Mouse (Mus musculus): Measurements from ENCODE around the gene Lin9. TPM values are rescaled to one million over a fixed set of nuclear protein-coding genes. Genes with fewer than 3 reads are reported as not detected.

Lin9 gene
- polyA plus RNA-seq, 1 experiment from 2014 or later = 15.9 TPM

DNA sequence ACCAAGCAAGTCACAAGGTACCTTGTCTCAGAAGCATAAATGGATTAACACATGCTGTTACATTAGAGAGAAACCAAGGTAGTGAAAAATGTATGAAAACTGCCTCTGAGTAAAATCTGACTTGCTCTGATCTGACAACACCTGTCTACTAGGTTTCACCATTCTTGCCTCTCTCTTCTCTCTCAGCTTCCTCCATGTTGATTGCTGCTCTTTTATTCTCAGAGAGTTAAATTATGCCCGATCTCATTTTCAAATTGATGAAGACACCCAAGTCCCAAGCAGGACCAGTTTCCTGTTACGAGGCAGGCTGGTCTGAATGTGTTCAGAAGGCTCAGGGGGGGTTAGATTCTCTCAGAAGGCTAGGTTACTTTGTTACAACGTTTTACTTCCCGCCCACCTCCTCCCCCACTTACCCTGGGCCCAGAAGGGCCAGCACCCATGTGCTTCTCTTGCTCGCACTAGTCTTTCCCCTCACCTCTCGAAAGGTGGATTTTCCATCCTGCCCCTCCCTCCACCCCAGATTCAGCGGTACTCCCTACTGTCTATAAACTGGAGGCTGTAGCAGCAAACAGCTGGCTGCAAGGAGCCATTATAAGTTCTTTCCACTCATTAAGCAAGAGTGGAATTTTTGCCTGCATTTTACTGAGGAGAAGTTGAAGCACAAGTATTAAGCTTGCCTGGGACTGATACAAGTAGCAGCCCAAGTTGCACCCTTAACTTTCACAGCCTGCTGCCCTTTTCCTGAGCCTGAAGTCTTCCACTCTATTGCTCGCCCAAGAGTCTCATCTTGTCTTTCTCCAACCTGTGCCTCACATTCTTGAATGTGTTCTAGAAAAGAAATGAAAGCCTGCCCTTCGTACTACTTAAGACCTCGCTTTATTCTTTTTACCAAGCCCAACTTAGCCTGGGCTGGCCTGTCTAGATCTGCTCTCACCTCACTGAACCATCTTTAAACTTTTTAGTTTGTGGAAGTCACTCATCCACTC, 1.2 kb upstream of the Lin9 start:
- 58% methylated on average over 10 of the region's 10 CpGs for WGBS
- no peak overlapping the region for H3K27ac ChIP-seq
- no peaks in the 10 kb centered on the region for H3K9me3 ChIP-seq
- H3K36me3 ChIP-seq = no peaks in the 10 kb centered on the region
- H3K27me3 ChIP-seq (replicated peaks) = no peaks in the 10 kb centered on the region
- H3K9ac ChIP-seq = peak overlapping the region; percentile 95
- peak overlapping the region; percentile 98 for H3K4me3 ChIP-seq (replicated peaks)
- H3K4me2 ChIP-seq (replicated peaks) = peak overlapping the region; percentile 85
- no peak for ATAC-seq
- peaks cover 16% of the 10 kb centered on the region for H3K4me1 ChIP-seq (replicated peaks)

DNA sequence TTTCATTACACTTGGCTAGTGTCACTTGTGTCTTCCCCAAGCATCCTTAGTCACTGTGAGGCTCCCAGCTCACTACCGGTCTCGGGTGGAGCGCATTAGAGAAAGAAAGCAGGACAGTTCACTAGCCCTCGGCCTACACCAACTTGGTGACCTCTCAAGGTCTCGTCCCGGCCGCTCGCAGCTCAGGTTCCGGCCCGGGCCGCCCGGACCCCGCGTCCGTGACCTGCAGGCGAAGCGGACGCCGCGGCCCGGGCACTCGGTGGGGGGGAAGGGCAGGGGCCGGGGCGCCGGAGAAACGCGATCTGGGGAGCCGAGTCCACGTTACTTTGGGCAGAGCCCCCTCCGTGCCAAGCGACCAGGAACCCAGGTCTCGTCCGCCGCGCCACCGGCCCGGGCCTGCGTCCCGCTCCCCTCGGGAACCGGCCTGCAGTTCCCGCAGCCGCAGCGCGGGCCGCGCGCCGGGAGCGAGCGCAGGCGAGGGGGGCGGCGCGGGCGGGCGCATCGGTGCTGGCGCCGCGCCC, 285 bp upstream of the Lin9 start:
- Histone ChIP-seq H3K36me3 (no peaks in the 10 kb centered on the region), H3K4me3 (replicated peaks) (peak overlapping the region; percentile 98), H3K4me1 (replicated peaks) (peaks cover 16% of the 10 kb centered on the region), H3K27ac (peak overlapping the region; percentile 95), H3K9me3 (no peaks in the 10 kb centered on the region), H3K4me2 (replicated peaks) (peak overlapping the region; percentile 85), H3K27me3 (replicated peaks) (no peaks in the 10 kb centered on the region), H3K9ac (peak overlapping the region; percentile 95)
- WGBS = under 1% methylated on average over 43 of the region's 61 CpGs
- peak; percentile 48; the same call in 1 of the 2 replicates for ATAC-seq

DNA sequence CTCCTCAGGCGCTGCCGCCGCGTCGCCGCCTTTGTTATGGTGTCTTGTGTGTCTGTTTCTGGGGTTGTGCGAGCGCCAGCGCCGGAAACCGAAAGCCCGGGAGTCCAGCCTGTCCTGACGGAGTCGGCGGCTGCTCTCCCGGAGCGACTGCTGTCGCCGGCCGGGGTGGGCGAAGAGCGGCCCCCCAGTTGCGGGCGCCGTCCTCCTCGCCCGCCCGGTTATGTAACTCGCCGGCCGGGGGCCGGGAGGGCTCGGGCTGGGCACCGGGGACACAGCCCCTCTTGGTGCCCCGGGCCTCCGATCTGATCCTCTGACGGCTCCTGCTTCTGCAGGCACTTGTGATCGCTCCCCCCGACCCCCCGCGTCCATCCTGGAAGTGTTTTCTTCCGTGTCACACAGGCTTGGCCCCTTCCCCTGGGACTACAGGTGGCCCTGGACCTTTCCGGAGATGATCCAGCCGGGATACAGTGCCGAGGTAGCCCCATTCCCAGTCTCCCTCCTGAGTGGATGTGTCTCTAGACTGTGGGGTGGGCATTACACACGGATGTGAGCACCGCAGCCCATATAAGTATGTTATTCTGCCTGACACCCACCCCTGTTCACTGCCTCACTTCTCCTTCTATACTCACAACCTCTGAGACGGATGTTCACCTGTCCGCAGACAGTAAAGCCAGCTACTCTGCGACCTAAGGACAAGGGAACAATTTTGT, 723 bp downstream of the Lin9 start:
- H3K4me2 ChIP-seq (replicated peaks) = peak overlapping the region; percentile 77

GRCm38 (mm10) chr1:180642228-180642564, 1.2 kb downstream of the Lin9 start:
- Histone ChIP-seq H3K36me3 (no peaks in the 10 kb centered on the region), H3K4me1 (replicated peaks) (peaks cover 16% of the 10 kb centered on the region), H3K4me3 (replicated peaks) (peak overlapping the region; percentile 98), H3K4me2 (replicated peaks) (peak overlapping the region; percentile 77), H3K9ac (peak overlapping the region; percentile 95), H3K27me3 (replicated peaks) (no peaks in the 10 kb centered on the region), H3K27ac (0 out of 2 replicates have a peak overlapping the region, but pooled peaks have one; percentile 95), H3K9me3 (no peaks in the 10 kb centered on the region)
- no peak for ATAC-seq
- WGBS = 75% methylated on average over 8 of the region's 8 CpGs

More for the DNA sequence above, 723 bp downstream of the Lin9 start:
- peak; percentile 77 for ATAC-seq
- 2% methylated on average over 50 of the region's 50 CpGs for WGBS
- Histone ChIP-seq H3K4me3 (replicated peaks) (peak overlapping the region; percentile 98), H3K4me1 (replicated peaks) (peaks cover 16% of the 10 kb centered on the region), H3K27me3 (replicated peaks) (no peaks in the 10 kb centered on the region), H3K9me3 (no peaks in the 10 kb centered on the region), H3K9ac (peak overlapping the region; percentile 95), H3K27ac (peak overlapping the region; percentile 95), H3K36me3 (no peaks in the 10 kb centered on the region)

DNA sequence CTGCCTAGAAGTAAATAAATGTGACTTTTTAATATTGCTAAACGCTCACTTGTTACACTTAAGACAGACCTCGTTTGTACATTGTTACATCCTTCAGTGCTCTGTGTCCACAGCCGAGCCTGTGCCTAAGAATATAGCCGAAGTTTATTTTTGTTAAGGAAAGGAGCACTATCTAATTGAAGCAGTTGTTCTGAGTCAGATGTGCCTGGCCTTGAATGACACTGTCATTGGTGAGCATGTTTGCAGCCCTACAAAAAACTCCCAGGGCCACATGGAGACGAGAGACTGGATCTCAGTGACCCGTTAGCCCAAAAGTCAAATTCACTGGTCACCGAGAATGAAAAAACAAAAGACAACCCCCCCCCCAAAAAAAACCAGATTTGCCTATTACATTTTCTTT, 50.3 kb downstream of the Lin9 start:
- H3K4me3 ChIP-seq (replicated peaks) = no peak overlapping the region
- H3K4me2 ChIP-seq (replicated peaks) = no peak overlapping the region
- WGBS = 87% methylated on average over 7 of the region's 7 CpGs
- H3K4me1 ChIP-seq (replicated peaks) = no peaks in the 10 kb centered on the region
- peaks cover 12% of the 10 kb centered on the region; the same call in 1 of the 2 replicates for H3K36me3 ChIP-seq
- H3K27me3 ChIP-seq (replicated peaks) = peaks cover 13% of the 10 kb centered on the region
- H3K9me3 ChIP-seq = no peaks in the 10 kb centered on the region
- H3K27ac ChIP-seq = no peak overlapping the region
- ATAC-seq = no peak
- no peak overlapping the region for H3K9ac ChIP-seq

- WGBS = under 1% methylated on average over 77 of the region's 79 CpGs
- ATAC-seq = peak; percentile 39
- Histone ChIP-seq H3K36me3 (no peaks in the 10 kb centered on the region), H3K4me1 (replicated peaks) (peaks cover 10% of the 10 kb centered on the region), H3K9ac (peak within 1 kb of the TSS; percentile 21), H3K4me2 (replicated peaks) (peak within 1 kb of the TSS; percentile 86), H3K4me3 (replicated peaks) (peak within 1 kb of the TSS; percentile 49), H3K9me3 (no peaks in the 10 kb centered on the region), H3K27ac (no peak within 1 kb of the TSS), H3K27me3 (replicated peaks) (peaks cover 36% of the 10 kb centered on the region)
These were observed 55.8 kb downstream of the Lin9 start, which contains the start of gene Mixl1 for GRCm38 (mm10) chr1:180696626-180697352. Gene Mixl1, minus strand, starts transcription at chr1:180697034.

GRCm38 (mm10) chr1:180698063-180698462, 57.1 kb downstream of the Lin9 start:
- Histone ChIP-seq H3K9ac (no peak overlapping the region), H3K4me1 (replicated peaks) (peaks cover 10% of the 10 kb centered on the region), H3K9me3 (no peaks in the 10 kb centered on the region), H3K27me3 (replicated peaks) (peaks cover 36% of the 10 kb centered on the region), H3K27ac (no peak overlapping the region), H3K36me3 (no peaks in the 10 kb centered on the region), H3K4me3 (replicated peaks) (no peak overlapping the region), H3K4me2 (replicated peaks) (no peak overlapping the region)
- no peak for ATAC-seq
- WGBS = 58% methylated on average over 5 of the region's 5 CpGs

DNA sequence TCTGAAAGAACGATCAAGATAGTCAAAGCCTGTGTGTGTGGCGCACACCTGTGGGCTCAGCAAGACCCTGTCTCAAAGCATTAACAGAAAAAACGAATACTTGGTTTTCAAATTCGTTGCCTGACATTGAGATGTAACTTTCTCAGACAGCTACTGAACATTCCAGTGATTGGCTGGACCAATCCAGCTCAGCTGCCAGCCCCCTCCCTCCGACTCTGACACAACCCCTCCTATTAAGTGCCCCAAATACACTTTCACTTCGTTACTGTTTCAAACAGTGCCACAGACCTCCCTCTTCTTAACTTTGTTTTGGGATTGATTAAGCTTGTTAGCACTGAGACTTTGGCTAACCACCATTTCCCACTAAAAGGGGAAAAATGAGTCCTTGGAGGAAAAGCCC, 62.5 kb downstream of the Lin9 start:
- Histone ChIP-seq H3K9me3 (no peaks in the 10 kb centered on the region), H3K36me3 (no peaks in the 10 kb centered on the region), H3K4me1 (replicated peaks) (peaks cover 7% of the 10 kb centered on the region), H3K4me2 (replicated peaks) (0 out of 2 replicates have a peak overlapping the region, but pooled peaks have one; percentile 20), H3K27me3 (replicated peaks) (peaks cover 3% of the 10 kb centered on the region; the same call in 1 of the 2 replicates), H3K4me3 (replicated peaks) (no peak overlapping the region), H3K9ac (no peak overlapping the region), H3K27ac (no peak overlapping the region)
- WGBS = 35% methylated on average over 6 of the region's 6 CpGs
- no peak for ATAC-seq

GRCm38 (mm10) chr1:180707368-180707767, 66.4 kb downstream of the Lin9 start:
- Histone ChIP-seq H3K4me2 (replicated peaks) (no peak overlapping the region), H3K9me3 (no peaks in the 10 kb centered on the region), H3K9ac (no peak overlapping the region), H3K36me3 (no peaks in the 10 kb centered on the region), H3K4me3 (replicated peaks) (no peak overlapping the region), H3K27me3 (replicated peaks) (no peaks in the 10 kb centered on the region), H3K4me1 (replicated peaks) (peaks cover 7% of the 10 kb centered on the region), H3K27ac (no peak overlapping the region)
- 33% methylated on average over 3 of the region's 3 CpGs for WGBS
- ATAC-seq = peak; percentile 48; the same call in 1 of the 2 replicates

DNA sequence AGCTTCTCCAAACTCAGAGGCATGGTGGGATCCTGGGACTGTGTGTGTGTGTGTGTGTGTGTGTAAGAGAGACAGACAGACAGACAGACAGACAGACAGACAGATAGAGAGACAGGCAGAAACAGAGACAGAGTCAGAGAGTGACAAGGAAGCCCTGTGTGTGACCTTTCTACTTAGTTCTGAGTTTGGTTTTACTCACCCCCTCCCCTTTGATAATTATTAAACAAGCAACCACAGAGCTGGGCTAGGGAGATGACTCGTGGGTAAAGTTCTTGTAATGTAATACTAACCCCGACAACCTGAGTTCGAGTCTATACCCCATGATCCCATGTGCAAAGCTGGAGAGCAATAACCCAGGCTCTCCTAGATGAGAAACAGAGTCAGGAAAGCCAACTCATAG, 66.9 kb downstream of the Lin9 start:
- no peak overlapping the region for H3K4me3 ChIP-seq (replicated peaks)
- 48% methylated on average over 3 of the region's 3 CpGs for WGBS
- no peaks in the 10 kb centered on the region for H3K27me3 ChIP-seq (replicated peaks)
- peaks cover 7% of the 10 kb centered on the region for H3K4me1 ChIP-seq (replicated peaks)
- no peaks in the 10 kb centered on the region for H3K9me3 ChIP-seq
- H3K27ac ChIP-seq = no peak overlapping the region
- H3K4me2 ChIP-seq (replicated peaks) = no peak overlapping the region
- no peaks in the 10 kb centered on the region for H3K36me3 ChIP-seq
- peak; percentile 53 for ATAC-seq
- no peak overlapping the region for H3K9ac ChIP-seq

GRCm38 (mm10) chr1:180708935-180709776, 68.2 kb downstream of the Lin9 start:
- WGBS = 60% methylated on average over 14 of the region's 14 CpGs
- Histone ChIP-seq H3K4me3 (replicated peaks) (no peak overlapping the region), H3K27ac (no peak overlapping the region), H3K36me3 (no peaks in the 10 kb centered on the region), H3K9me3 (no peaks in the 10 kb centered on the region), H3K4me1 (replicated peaks) (peaks cover 7% of the 10 kb centered on the region), H3K9ac (no peak overlapping the region), H3K4me2 (replicated peaks) (no peak overlapping the region), H3K27me3 (replicated peaks) (no peaks in the 10 kb centered on the region)
- peak; percentile 13; the same call in 1 of the 2 replicates for ATAC-seq
